Mouse (Mus musculus) hindbrain, embryonic 10.5 days (tissue): ENCODE data around the gene Irf3. TPM values are rescaled to one million over a fixed set of nuclear protein-coding genes. Genes with fewer than 3 reads are reported as not detected.

Source experiments
- DNase-seq: peaks from one replicate; pipeline ENCODE4 v3.0.0-alpha.2; 2017; ENCODE audit warnings: low spot score
- H3K27ac ChIP-seq: fragments of 300-500 bp; sonication (generic); 2 replicates; pipeline ENCODE4 v1.5.1; 2016; ENCODE audit warnings: mild to moderate bottlenecking, moderate library complexity
- H3K27me3 ChIP-seq: fragments of 300-500 bp; sonication (generic); 2 replicates; pipeline ENCODE4 v1.6.1; 2016; ENCODE audit warnings: mild to moderate bottlenecking; ENCODE audit not compliant: poor library complexity, insufficient read depth, severe bottlenecking
- H3K36me3 ChIP-seq: fragments of 300-500 bp; sonication (generic); 2 replicates; pipeline ENCODE4 v1.6.1; 2016; ENCODE audit warnings: mild to moderate bottlenecking, moderate library complexity
- H3K4me1 ChIP-seq: fragments of 300-500 bp; sonication (generic); replicated peaks from 2 replicates; pipeline ENCODE4 v1.6.1; 2016; ENCODE audit warnings: mild to moderate bottlenecking
- H3K4me3 ChIP-seq: fragments of 300-500 bp; sonication (generic); 2 replicates; pipeline ENCODE4 v1.5.1; 2016; ENCODE audit warnings: mild to moderate bottlenecking, moderate library complexity
- H3K9me3 ChIP-seq: fragments of 300-500 bp; sonication (generic); 2 replicates; pipeline ENCODE4 v1.6.1; 2016; ENCODE audit warnings: mild to moderate bottlenecking, moderate library complexity
- WGBS: fragments of 180-500 bp; shearing (Covaris S2); methylation state at CpG from one replicate; pipeline ENCODE4 v1.1.7; 2016; 5-methylcytosine and 5-hydroxymethylcytosine counted together
- polyA plus RNA-seq: library from polyadenylated mRNA; unstranded; fragments of >200 nt; fragmentation: Nextera tagmentation; extraction: Ambion mirVana; gene quantifications from 2 replicates; pipeline ENCODE4 v1.2.1, GENCODE M21; 2016

The Irf3 gene
- polyA plus RNA-seq, 1 experiment from 2014 or later = 78.1 TPM

DNA sequence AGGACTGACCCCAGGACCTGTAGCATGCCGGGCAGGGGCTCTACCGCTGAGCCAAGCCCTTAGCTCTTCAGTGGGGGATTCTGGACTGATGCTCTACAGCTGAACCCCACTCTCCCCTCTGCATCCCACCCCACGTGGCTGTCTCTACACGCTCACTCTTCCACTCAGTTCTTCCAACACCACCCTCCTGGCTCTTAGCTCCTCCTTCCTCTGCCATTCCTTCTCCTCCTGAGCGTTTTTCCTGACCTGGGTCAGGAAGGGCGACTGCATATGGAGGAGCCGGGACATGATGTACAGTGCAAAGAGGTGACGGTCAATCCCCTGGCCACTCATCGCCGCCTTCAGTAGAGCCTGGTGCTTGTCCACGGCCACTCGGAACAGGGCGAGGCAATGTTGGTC lies 36.9 kb upstream of the Irf3 start:
- Histone ChIP-seq H3K27me3 (no peaks in the 10 kb centered on the region), H3K36me3 (peaks cover 62% of the 10 kb centered on the region), H3K4me1 (peaks cover 13% of the 10 kb centered on the region; the same call in 1 of the 2 replicates), H3K9me3 (no peaks in the 10 kb centered on the region), H3K27ac (no peak overlapping the region), H3K4me3 (no peak overlapping the region)
- 90% methylated on average over 13 of the region's 13 CpGs for WGBS
- DNase-seq = no peak

DNA sequence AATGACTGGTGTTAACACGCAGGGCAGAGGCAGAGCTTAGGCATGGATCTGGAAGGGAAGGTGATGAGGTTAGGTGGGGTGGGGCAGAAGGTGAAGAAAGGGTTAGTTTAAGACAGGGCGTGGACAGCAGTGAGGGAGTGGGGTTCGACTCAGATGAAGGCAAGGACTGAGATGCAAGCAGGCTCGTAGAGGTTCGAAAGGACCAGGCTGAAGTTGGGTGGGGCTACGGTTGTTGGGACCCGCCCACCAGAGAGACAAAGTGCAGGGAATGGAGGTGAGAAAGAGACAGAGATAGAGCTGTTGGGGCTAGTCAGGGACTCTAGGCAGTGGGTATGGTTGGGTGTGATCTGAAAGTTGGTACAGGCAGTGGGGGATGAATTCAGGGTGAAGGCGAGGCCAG lies 35.1 kb upstream of the Irf3 start:
- Histone ChIP-seq H3K4me1 (peaks cover 5% of the 10 kb centered on the region; the same call in 1 of the 2 replicates), H3K9me3 (no peaks in the 10 kb centered on the region), H3K36me3 (peaks cover 77% of the 10 kb centered on the region), H3K27me3 (no peaks in the 10 kb centered on the region), H3K4me3 (no peak overlapping the region), H3K27ac (peak overlapping the region; percentile 17; the same call in 1 of the 2 replicates)
- WGBS = 83% methylated on average over 8 of the region's 8 CpGs
- no peak for DNase-seq

DNA sequence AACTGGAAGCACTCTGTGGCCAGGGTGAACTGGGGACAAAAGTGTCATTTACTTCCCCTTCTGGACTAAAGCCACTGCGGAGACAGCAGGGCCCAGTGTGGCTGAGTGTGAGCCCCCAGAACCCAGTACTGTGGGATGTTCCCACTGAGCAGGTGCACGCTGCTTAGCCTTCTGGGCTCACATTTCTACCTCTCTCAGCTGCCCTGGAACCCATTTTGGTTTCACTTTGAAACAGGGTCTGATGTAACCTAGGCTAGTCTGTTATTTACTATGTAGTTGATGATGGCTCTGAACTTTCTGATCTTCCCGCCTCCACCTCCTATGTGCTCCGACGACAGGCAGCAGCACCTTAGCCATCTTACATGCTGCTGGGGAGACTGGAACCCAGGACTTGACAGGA lies 34.6 kb upstream of the Irf3 start:
- Histone ChIP-seq H3K27me3 (no peaks in the 10 kb centered on the region), H3K27ac (no peak overlapping the region), H3K9me3 (no peaks in the 10 kb centered on the region), H3K4me3 (no peak overlapping the region), H3K4me1 (0 out of 2 replicates have a peak, but pooled peaks cover under 1% of the 10 kb centered on the region), H3K36me3 (peaks cover 79% of the 10 kb centered on the region)
- no peak for DNase-seq
- WGBS = 92% methylated on average over 5 of the region's 5 CpGs

DNA sequence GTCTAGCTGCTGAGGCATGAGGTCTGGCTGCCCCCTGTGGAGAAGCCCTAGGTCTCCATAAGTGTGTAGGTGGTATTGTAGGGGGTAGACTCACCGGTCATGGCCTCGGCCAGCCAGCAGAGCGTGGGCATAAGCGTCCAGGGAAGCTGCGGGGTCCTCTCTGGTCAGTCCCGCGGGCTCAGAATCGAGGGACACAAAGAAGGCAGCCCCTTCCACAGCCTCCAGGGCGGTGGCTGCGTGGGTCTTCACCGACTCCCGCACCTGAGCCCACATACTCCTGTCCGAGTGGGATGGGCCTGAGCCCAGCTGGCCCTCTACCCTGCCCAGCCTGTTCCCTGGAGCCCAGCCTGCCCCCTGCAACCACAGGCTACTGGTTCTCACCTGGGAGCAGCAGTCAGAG lies 32.5 kb upstream of the Irf3 start:
- WGBS = 93% methylated on average over 13 of the region's 13 CpGs

DNA sequence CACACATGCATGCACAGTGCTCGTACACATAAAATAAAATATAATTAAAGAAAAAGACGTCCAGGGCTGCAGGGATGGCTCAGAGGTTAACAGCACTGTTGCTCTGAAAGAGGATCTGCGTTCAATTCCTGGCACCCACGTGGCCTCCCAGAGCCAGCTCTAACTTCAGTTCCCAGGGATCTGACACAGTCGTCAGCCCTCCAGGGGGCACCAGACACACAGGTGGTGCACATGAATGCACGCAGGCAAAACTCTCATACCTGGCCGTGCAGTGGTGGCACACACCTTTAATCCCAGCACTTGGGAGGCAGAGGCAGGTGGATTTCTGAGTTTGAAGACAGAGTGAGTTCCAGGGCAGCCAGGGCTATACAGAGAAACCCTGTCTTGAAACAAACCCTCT lies 31.5 kb upstream of the Irf3 start:
- no peaks in the 10 kb centered on the region for H3K27me3 ChIP-seq
- H3K4me3 ChIP-seq = no peak overlapping the region
- H3K9me3 ChIP-seq = no peaks in the 10 kb centered on the region
- H3K27ac ChIP-seq = no peak overlapping the region
- peaks cover 59% of the 10 kb centered on the region for H3K36me3 ChIP-seq
- 83% methylated on average over 7 of the region's 7 CpGs for WGBS
- H3K4me1 ChIP-seq = peaks cover 15% of the 10 kb centered on the region
- DNase-seq = no peak

More for the DNA sequence above, 32.5 kb upstream of the Irf3 start:
- H3K4me3 ChIP-seq = no peak overlapping the region
- no peaks in the 10 kb centered on the region for H3K9me3 ChIP-seq
- H3K27me3 ChIP-seq = no peaks in the 10 kb centered on the region
- H3K4me1 ChIP-seq = peaks cover 5% of the 10 kb centered on the region; the same call in 1 of the 2 replicates
- no peak for DNase-seq
- H3K36me3 ChIP-seq = peaks cover 69% of the 10 kb centered on the region
- H3K27ac ChIP-seq = no peak overlapping the region

DNA sequence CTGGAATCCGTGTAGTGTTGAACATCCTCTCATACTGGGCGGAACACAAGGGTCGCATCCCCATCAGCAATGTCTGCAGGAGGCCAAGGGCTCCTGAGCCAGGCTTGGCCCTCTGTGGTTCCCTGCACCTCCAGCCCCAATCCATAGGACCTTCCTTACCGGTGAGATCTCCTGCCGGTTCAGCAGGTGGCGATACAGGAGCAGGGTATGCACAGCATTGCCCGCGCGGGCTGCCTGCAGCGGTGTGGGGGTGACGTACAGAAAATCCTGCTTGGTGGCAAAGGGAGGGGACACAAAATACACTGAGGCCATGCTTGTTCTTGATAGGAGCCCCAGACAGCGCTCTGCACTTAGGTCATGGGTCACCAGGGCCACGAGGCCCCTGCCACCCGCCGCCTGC lies 30.8 kb upstream of the Irf3 start:
- 77% methylated on average over 15 of the region's 15 CpGs for WGBS
- Histone ChIP-seq H3K9me3 (no peaks in the 10 kb centered on the region), H3K27me3 (no peaks in the 10 kb centered on the region), H3K4me1 (peaks cover 22% of the 10 kb centered on the region), H3K36me3 (peaks cover 52% of the 10 kb centered on the region), H3K4me3 (no peak overlapping the region), H3K27ac (no peak overlapping the region)
- no peak for DNase-seq

DNA sequence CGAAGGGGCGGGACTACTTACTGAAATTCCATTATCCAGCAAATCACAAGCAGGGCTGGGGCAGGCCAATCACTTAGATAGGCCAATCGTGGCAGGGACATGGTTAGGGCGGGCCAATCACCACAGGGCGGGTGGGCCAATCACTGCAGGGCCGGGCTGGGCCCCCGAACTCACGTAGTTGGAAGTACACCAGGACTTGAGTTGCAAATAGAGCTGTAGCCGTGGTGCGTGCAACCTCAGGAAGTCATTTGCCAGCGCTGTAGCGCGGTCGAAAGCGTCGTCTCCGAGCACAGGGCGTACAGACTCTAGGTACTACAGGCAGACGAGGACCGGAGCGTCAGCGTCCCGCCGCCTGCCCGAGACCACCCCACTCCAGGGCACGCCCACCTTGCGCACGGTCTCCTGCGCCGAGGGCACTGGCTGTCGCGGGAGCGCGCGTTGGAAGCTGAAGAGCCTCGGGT lies 27.2 kb upstream of the Irf3 start:
- H3K27me3 ChIP-seq = no peaks in the 10 kb centered on the region
- H3K4me1 ChIP-seq = peaks cover 48% of the 10 kb centered on the region
- no peaks in the 10 kb centered on the region for H3K9me3 ChIP-seq
- H3K4me3 ChIP-seq = peak overlapping the region; percentile 67
- WGBS = under 1% methylated on average over 36 of the region's 36 CpGs
- H3K36me3 ChIP-seq = peaks cover 26% of the 10 kb centered on the region
- peak; percentile 95 for DNase-seq
- peak overlapping the region; percentile 93 for H3K27ac ChIP-seq

DNA sequence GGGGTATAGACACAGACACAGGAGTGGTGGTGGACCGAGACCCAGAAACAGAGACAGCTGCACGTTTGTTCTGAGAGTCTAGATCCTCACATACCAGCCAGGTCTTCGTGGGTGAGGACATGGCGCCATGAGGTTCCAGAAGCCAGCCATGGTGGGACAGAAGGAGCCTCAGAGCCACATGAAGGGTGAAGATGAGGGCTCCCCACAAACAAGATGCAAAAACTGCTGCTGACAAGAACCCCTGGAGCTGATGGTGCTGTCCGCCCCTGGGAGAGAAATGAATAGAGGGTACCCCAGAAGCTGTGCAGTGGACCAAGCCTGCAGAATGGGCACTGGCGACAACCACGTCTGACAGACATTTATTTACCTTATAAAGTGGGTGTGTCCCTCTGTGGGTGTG lies 26.3 kb upstream of the Irf3 start:
- 77% methylated on average over 7 of the region's 7 CpGs for WGBS
- H3K27ac ChIP-seq = peak overlapping the region; percentile 93
- no peak for DNase-seq
- H3K9me3 ChIP-seq = no peaks in the 10 kb centered on the region
- peak overlapping the region; percentile 67 for H3K4me3 ChIP-seq
- no peaks in the 10 kb centered on the region for H3K27me3 ChIP-seq
- H3K36me3 ChIP-seq = peaks cover 26% of the 10 kb centered on the region
- H3K4me1 ChIP-seq = peaks cover 52% of the 10 kb centered on the region

DNA sequence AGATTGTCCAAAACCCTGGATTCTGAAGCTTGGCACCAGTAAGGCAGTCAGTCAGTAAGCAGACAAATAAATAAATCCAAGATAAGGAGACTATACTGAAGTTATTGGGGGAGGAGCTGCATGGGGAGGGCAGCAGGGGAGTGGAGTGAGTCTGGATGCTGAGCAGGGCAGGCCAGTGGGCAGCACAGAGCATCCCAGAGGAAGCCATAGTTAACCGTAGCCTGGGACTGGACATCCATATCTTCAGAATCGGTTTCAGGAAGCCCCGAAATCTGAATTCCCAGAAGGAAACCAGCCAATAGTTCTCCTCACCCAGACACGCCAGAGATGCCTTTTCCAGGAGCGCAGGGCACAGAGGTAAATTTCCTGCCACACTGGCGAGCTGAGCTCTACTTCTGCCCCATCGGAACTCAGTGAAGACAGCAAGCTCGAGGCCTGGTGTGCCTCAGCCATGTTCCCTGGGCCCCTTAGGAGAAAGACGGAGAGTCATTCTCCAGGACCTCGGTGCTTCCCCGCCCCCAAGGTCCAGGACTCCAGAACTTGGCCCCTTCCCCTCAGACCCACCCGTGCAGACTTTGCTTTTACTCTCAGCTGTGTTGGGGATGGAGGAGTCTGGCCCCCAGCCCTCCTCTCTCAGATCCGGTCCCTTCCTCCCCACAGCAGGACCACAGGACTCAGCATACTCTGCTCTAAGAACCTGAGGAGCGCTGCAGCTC lies 23.9 kb upstream of the Irf3 start:
- H3K9me3 ChIP-seq = no peaks in the 10 kb centered on the region
- peaks cover 36% of the 10 kb centered on the region for H3K36me3 ChIP-seq
- H3K27ac ChIP-seq = peak overlapping the region; percentile 91
- 41% methylated on average over 14 of the region's 14 CpGs for WGBS
- peaks cover 52% of the 10 kb centered on the region for H3K4me1 ChIP-seq
- no peaks in the 10 kb centered on the region for H3K27me3 ChIP-seq
- peak; percentile 25 for DNase-seq
- H3K4me3 ChIP-seq = peak overlapping the region; percentile 61

DNA sequence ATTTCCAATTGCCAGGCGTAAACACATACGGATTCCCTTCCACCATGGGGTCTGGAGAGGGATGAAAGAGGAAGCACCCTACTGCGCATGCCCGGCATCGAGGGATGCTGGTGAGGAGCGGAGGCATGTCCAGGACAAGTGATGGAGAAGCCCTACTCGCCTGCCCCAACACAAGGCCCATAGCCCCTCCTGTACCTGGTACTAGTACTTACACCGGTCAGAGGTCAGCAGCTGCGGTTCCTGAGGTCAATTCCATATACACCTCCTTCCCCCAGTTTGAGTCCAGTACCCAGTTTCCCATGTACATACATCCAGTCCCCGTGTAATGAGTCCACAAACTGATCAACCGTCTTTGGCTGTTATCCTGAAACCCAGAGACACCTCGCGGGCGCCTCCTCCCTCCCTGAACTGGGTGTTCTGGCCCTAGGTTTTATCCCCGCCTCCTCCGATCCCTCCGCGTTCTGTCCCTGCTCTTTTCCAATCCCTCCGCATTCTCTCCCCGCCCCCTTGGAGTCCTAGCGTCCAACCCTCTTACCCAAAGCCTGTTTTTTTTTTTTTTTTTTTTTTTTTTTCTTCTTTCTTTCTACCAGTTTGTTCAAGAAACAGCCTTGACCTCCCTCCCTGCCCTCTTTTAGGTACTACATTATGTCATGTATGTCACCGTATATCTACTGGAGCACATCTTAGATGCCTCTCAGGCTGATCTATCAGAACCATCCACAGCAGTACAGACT lies 22.9 kb upstream of the Irf3 start, which contains the start of gene Cpt1c:
Cpt1c (minus strand) TSS at position 469 of the 734 bp plus-strand sequence.
- Histone ChIP-seq H3K27ac (peak within 1 kb of the TSS; percentile 91), H3K4me1 (peaks cover 51% of the 10 kb centered on the region), H3K36me3 (peaks cover 46% of the 10 kb centered on the region), H3K4me3 (peak within 1 kb of the TSS; percentile 61), H3K27me3 (no peaks in the 10 kb centered on the region), H3K9me3 (no peaks in the 10 kb centered on the region)
- 1% methylated on average over 22 of the region's 22 CpGs for WGBS
- DNase-seq = peak; percentile 84

DNA sequence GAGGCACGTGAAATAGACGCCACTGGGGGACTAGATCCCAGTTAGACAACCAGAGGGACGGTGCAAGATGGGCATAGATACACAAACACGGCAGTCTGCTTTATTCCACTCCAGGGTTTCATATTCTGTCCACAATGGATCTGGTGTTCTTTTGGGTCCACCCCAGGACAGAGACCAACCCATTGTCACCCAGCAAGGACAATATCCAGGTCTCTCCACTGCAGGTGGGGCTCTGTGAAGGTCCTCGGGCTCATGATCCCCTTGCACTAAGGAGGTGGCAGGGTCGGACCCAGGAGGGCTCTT lies 22.4 kb upstream of the Irf3 start:
- DNase-seq = peak; percentile 17
- 25% methylated on average over 6 of the region's 6 CpGs for WGBS
- Histone ChIP-seq H3K36me3 (peaks cover 51% of the 10 kb centered on the region), H3K9me3 (no peaks in the 10 kb centered on the region), H3K27me3 (no peaks in the 10 kb centered on the region), H3K4me1 (peaks cover 46% of the 10 kb centered on the region), H3K27ac (peak overlapping the region; percentile 75), H3K4me3 (peak overlapping the region; percentile 61; the same call in 1 of the 2 replicates)

DNA sequence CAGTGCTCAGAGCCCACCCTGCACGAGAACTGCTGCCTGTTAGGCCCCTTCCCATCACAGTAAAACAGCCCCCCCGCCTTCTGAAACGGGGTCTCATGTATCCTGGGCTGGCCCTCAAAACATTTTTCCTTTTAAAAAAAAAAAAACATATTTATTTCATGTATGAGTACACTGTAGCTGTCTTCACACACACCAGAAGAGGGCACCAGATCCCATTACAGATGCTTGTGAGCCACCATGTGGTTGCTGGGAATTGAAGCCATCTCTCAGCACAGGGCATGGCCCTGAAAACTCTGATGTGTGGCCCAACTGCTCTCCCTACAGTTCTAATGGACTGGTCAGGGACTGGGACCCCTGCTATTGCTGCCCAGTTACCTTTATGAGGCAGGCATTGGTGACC lies 19.1 kb upstream of the Irf3 start:
- H3K36me3 ChIP-seq = peaks cover 82% of the 10 kb centered on the region
- no peak overlapping the region for H3K4me3 ChIP-seq
- no peaks in the 10 kb centered on the region for H3K27me3 ChIP-seq
- 93% methylated on average over 3 of the region's 3 CpGs for whole genome bisulfite sequencing
- H3K4me1 ChIP-seq = peaks cover 26% of the 10 kb centered on the region
- no peak for DNase-seq
- no peak overlapping the region for H3K27ac ChIP-seq
- H3K9me3 ChIP-seq = no peaks in the 10 kb centered on the region

DNA sequence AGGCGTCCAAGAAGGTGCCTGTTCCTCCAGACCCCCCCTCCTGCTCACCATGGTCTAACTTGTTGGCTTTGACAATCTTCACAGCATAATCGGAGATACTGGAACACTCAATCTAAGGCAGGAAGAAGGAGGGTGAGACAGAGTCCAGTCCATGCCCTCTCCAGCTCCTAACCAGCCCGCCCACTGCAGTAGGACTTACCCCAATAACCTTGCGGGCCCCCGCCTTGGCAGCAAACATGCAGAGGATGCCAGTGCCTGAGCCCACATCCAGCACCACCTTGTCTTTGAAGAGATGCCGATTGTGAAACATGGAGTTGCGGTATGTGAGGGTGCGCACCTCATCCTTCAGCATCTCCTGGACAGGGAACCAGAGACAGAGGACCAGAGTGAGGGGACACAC lies 15.9 kb upstream of the Irf3 start:
- no peaks in the 10 kb centered on the region for H3K9me3 ChIP-seq
- H3K27me3 ChIP-seq = no peaks in the 10 kb centered on the region
- peaks cover 26% of the 10 kb centered on the region for H3K4me1 ChIP-seq
- no peak for DNase-seq
- H3K4me3 ChIP-seq = no peak overlapping the region
- H3K36me3 ChIP-seq = peaks cover 80% of the 10 kb centered on the region
- WGBS = 94% methylated on average over 8 of the region's 8 CpGs
- no peak overlapping the region for H3K27ac ChIP-seq
